Mouse (Mus musculus): ENCODE results near the gene Clca3a2. TPM values are rescaled to one million over a fixed set of nuclear protein-coding genes. Genes with fewer than 3 reads are reported as not detected.
"Not testable (repeated sequence)": the region's sequence is repeated elsewhere in the genome, so short reads cannot be mapped to it uniquely, and the experiment has no call there.

The Clca3a2 gene
- polyA plus RNA-seq, 1 experiment: not detected

DNA sequence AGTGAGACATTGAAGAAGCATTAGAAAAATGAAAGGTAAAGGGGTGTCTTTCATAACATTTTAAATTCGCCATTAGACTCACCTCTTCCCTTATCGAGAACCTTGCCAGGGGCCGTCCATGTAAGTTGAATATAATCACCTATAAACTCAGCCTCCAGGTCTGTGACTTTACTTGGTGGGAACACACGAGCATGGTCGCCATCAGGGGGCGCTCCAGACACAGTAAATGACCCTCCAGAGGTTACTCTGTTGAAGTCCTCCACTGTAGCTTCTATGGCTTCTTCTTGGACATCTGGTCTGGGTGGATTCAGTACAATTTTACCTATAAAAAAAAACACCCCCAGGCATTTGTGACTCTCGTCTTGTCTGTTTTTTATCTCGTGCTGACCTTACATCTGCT is 17.4 kb downstream of the Clca3a2 start:
- WGBS: 49% methylated on average over 8 of the region's 8 CpGs
- H3K4me1 ChIP-seq (ENCODE audit: control insufficient read depth, insufficient read depth, low read length): no peaks in the 10 kb centered on the region
- TF ChIP-seq POLR2A (IDR thresholded peaks at IDR 0.05; ENCODE audit: insufficient read depth, low read depth, low read length): no peak
- no peak for TF ChIP-seq CTCF (IDR thresholded peaks at IDR 0.05; ENCODE audit: insufficient read depth, low read depth, low read length)
- H3K27ac ChIP-seq (ENCODE audit: insufficient read depth, low read depth, low read length): no peak overlapping the region
- no peak overlapping the region for H3K4me3 ChIP-seq (ENCODE audit: insufficient read depth, low read depth, low read length)

DNA sequence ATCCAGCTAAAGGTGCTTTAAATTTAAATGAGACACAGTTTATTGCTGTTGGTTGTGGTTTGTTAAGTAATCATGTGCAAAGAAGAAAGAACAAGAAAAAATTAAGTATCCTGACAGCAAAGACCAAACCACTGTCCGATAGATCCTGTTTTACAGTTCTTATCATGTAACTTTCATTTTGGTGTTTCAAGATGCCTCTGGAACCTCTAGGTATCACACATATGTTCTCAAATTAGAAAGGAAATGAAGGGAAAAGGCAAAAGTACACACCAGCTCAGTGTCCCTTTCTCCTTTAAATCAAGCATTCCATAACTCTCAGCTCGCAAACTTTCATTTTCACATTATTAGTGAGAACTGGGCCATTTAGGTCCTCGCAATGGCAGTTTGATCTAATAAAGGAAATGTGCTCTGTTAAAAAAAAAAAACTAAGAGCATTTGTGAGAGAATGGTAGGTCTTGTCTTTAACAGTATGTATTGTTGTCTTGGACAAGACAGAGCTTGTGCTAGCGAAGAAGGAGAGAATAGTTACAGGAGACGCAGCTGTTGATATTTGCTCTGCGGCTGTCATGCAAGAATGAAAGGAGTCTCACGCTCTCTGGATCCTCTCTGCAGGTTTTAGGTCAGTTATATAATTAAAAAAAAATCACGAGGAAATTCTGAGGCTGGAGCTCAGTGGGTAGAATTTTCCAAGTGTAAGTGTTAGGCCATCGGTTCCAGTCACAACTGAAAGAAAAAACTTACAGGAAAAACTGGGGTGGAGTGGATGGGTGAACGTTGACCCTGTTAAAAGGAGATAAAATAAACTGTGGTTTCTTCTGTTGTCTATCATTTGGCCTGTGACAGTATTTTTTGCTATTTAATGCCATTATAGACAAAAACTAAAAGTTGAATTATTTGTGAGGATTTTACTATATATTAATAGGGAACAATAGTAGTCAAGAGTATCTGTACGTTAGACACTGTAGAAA is 33.8 kb downstream of the Clca3a2 start:
- Histone ChIP-seq H3K4me3 (ENCODE audit: insufficient read depth, low read depth, low read length) (no peak overlapping the region), H3K27ac (ENCODE audit: insufficient read depth, low read depth, low read length) (no peak overlapping the region), H3K4me1 (ENCODE audit: control insufficient read depth, insufficient read depth, low read length) (no peaks in the 10 kb centered on the region)
- TF ChIP-seq CTCF (IDR thresholded peaks at IDR 0.05; ENCODE audit: insufficient read depth, low read depth, low read length) (no peak), POLR2A (IDR thresholded peaks at IDR 0.05; ENCODE audit: insufficient read depth, low read depth, low read length) (no peak)
- WGBS: 84% methylated on average over 11 of the region's 11 CpGs

DNA sequence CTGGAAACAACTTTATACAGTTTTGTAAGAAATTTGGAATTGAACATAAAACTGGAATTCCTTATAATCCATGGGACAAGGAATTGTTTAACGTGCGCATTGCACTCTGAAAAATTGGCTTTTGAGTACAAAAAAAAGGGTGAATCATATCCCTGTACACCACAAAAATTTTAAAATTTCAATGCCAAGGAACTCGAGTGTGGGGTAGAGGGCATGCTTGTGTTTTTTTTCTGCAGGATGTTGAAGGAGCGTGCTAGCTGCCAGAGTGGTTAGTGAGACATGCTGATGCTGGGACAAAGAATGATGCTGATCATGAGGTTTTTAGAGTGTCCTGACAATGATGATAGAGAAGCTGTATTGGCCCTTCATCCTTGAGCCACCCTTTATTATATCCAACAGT is 54.1 kb downstream of the Clca3a2 start:
- Histone ChIP-seq H3K27ac (ENCODE audit: insufficient read depth, low read depth, low read length) (no peak overlapping the region), H3K4me1 (ENCODE audit: control insufficient read depth, insufficient read depth, low read length) (no peaks in the 10 kb centered on the region), H3K4me3 (ENCODE audit: insufficient read depth, low read depth, low read length) (no peak overlapping the region)
- TF ChIP-seq POLR2A (IDR thresholded peaks at IDR 0.05; ENCODE audit: insufficient read depth, low read depth, low read length) (no peak), CTCF (IDR thresholded peaks at IDR 0.05; ENCODE audit: insufficient read depth, low read depth, low read length) (no peak)
- WGBS: 87% methylated on average over 4 of the region's 4 CpGs

DNA sequence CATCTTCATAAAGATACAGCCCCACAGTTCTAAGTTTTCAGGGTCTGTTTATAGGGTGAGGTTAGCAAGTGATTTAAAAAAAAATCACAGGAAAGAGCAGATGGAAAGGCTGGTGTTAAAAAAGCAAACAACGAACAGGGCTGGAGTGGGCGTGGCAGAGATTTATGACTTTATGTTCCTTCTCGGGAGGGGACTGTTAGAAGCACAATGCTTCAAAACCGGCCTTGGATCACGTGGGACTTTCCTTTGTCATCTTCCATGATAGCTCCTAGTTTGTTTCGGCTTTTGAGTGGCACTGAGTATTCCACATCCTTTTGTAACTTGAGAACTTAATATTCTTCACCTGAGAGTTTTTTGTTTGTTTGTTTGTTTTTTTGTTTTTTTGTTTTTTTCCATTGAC is 57.8 kb downstream of the Clca3a2 start:
- Histone ChIP-seq H3K27ac (ENCODE audit: insufficient read depth, low read depth, low read length) (no peak overlapping the region), H3K4me1 (ENCODE audit: control insufficient read depth, insufficient read depth, low read length) (no peaks in the 10 kb centered on the region), H3K4me3 (ENCODE audit: insufficient read depth, low read depth, low read length) (no peak overlapping the region)
- TF ChIP-seq CTCF (IDR thresholded peaks at IDR 0.05; ENCODE audit: insufficient read depth, low read depth, low read length) (no peak), POLR2A (IDR thresholded peaks at IDR 0.05; ENCODE audit: insufficient read depth, low read depth, low read length) (no peak)
- 80% methylated on average over 6 of the region's 6 CpGs for WGBS

DNA sequence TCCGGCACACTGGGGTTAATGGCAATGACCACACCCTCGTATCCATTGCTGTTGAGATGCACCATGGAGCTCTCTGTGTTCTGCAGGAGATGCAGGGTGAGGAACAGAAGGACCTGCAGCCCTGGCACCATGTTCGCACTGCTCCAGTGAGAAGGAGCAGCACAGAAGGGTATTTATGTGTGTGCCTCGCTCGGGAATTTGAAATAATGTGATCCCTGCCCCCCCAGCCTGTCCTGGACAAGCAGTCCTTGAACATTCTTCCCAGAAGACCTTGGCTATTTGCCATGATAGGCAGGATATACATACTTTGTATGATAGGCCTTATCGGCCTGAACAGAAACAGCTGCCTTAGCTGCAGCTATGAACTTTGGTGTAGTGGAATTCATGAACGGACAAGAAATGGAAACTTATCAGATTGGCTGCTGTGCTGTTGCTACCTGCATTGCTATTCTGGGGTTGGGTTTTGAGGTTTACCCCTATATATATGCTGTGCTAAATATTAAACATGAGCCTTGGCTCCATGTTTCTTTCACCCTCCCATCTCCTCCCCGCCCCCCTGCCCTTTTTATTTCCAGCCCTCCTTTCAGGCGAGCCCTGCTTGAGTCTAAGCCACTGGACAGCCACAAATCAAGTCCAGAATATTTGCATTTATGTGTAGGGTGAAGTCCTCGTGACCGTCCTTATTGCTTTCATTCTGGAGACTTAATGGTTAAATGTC is 58.5 kb downstream of the Clca3a2 start, which contains the start of gene Clca3a1:
TSS of gene Clca3a1 (minus strand) at position 386 of the 718 bp plus-strand sequence.
- TF ChIP-seq POLR2A (IDR thresholded peaks at IDR 0.05; ENCODE audit: insufficient read depth, low read depth, low read length) (no peak), CTCF (IDR thresholded peaks at IDR 0.05; ENCODE audit: insufficient read depth, low read depth, low read length) (no peak)
- Histone ChIP-seq H3K4me3 (ENCODE audit: insufficient read depth, low read depth, low read length) (no peak within 1 kb of the TSS), H3K27ac (ENCODE audit: insufficient read depth, low read depth, low read length) (no peak within 1 kb of the TSS), H3K4me1 (ENCODE audit: control insufficient read depth, insufficient read depth, low read length) (no peaks in the 10 kb centered on the region)
- 86% methylated on average over 11 of the region's 11 CpGs for WGBS

DNA sequence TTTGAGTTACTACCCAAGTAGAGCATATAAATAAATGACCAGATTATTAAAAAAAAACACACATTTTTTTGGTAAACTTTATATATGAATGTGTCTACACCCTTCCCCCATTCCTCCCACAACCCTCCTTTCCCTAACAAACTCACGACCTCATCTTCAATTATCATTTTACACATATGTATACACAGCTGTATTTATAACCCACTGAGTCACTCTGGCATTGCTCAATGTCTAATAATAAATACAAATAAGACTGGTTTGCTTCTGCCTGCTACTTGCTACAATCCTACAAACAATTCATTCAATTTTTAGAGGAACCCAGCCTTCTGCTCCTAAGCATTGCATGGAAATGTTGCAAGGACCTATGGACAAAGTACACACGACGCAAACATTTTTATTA is 59.6 kb downstream of the Clca3a2 start:
- no peak overlapping the region for H3K4me3 ChIP-seq (ENCODE audit: insufficient read depth, low read depth, low read length)
- no peaks in the 10 kb centered on the region for H3K4me1 ChIP-seq (ENCODE audit: control insufficient read depth, insufficient read depth, low read length)
- H3K27ac ChIP-seq (ENCODE audit: insufficient read depth, low read depth, low read length): no peak overlapping the region
- 69% methylated on average over 3 of the region's 3 CpGs for WGBS
- no peak for TF ChIP-seq POLR2A (IDR thresholded peaks at IDR 0.05; ENCODE audit: insufficient read depth, low read depth, low read length)
- no peak for TF ChIP-seq CTCF (IDR thresholded peaks at IDR 0.05; ENCODE audit: insufficient read depth, low read depth, low read length)

DNA sequence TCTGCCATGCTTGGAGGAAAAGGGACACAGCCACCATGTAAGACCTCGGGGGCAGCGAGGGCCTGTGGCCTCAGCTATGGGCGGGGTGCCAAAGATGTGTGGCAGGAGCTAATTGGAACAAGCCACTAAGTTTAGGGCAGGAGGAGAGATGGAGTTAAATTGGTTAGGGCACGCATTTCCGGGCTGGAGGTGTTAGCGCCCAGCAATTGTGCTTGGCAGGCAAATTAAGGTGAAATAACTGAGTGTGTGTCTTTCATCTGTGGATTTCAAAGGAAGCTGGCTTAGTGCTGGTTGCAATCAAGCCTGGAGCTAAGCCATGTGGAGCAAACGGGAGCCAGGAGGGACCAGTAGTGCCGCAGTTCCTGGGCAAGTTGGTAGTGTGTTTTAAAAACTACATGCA is 63.2 kb downstream of the Clca3a2 start:
- H3K4me3 ChIP-seq (ENCODE audit: insufficient read depth, low read depth, low read length); H3K4me1 ChIP-seq (ENCODE audit: control insufficient read depth, insufficient read depth, low read length); H3K27ac ChIP-seq (ENCODE audit: insufficient read depth, low read depth, low read length): not testable (repeated sequence)
- 50% methylated on average over 8 of the region's 8 CpGs for WGBS

DNA sequence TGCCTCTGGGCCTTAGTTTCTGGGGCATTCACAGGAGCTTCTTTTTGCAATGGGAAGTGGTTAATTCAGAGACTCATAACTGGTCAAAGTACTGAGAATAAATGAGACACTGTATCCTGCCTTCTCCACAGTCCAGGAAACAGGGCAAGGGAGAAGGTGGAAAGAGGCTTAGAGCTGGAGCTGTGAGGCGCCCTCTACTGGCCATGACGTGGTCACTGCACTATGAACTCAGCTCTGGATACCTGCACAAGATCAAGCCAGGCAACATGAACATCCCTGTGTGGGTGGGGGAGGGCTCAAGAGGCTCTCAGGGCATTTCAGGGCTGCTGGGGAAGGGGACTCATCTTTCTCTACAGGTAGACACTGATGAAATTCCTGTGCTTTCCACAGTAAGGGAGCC is 66.2 kb downstream of the Clca3a2 start:
- no peak overlapping the region for H3K27ac ChIP-seq (ENCODE audit: insufficient read depth, low read depth, low read length)
- WGBS: 9% methylated on average over 2 of the region's 2 CpGs
- H3K4me1 ChIP-seq (ENCODE audit: control insufficient read depth, insufficient read depth, low read length): no peaks in the 10 kb centered on the region
- H3K4me3 ChIP-seq (ENCODE audit: insufficient read depth, low read depth, low read length): no peak overlapping the region
- TF ChIP-seq CTCF (IDR thresholded peaks at IDR 0.05; ENCODE audit: insufficient read depth, low read depth, low read length): peak; percentile 21; the same call in 1 of the 2 replicates
- no peak for TF ChIP-seq POLR2A (IDR thresholded peaks at IDR 0.05; ENCODE audit: insufficient read depth, low read depth, low read length)

DNA sequence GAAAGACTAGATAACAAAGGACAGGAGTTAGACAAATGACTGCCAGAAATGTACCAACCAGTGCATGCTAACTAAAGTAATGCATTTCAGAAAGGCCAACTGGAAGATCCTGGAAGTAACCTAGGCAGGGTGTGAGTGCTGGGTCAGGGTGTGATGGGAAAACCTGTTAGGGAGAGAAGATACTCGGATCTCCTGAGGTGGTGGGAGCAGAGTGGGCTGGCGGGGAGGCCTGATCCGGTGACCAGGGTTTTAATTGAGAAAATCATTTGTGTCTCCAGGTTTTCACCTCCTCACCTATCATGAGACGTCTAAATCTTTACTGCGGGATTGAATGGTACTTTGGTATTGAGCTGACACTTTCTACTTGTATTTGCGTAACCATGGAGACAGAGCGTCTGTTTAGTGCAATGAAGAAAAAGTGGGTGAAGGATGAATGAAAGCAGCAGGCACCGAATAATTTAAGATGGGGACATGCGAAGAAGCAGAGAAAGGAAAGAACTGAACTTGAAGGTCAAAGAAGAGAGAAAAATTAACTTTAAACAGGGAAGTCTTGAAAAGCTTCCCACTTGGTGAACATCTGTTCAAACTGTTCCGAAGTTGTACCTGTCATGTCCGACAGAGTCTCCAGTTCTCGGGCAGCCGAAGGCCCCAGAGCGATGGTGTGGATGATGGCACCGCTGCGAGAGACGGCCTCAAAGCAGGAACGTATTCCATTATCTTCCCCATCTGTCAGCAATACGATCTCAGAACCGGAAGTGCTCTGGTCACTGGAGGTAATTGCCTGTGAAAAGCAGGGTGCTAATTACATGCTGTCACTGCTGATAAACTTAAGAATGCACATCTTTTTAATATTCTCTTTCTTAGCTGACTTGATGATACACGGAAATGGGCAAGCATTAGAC is 70.0 kb downstream of the Clca3a2 start:
- not testable (repeated sequence) for H3K4me1 ChIP-seq (ENCODE audit: control insufficient read depth, insufficient read depth, low read length); H3K27ac ChIP-seq (ENCODE audit: insufficient read depth, low read depth, low read length); H3K4me3 ChIP-seq (ENCODE audit: insufficient read depth, low read depth, low read length)
- WGBS: 44% methylated on average over 20 of the region's 21 CpGs

DNA sequence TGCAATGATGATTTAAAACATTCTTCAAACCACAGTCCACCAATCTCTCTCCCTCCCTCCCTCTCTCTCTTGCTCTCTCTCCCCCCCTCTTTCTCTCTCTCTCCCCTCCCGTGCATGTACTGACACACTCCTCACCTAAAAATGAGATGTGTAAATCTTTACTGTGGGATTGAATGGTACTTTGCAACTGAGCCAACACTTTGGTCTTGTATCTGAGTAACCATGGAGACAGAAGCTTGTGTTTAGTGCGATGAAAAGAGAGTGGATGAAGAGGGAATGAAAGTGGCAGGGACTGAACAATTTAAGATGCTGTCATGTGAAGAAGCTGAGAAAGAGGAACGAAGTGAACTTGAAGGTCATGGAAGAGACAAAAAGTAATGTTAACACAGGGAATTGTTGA is 71.6 kb downstream of the Clca3a2 start:
- not testable (repeated sequence) for H3K4me3 ChIP-seq (ENCODE audit: insufficient read depth, low read depth, low read length); H3K4me1 ChIP-seq (ENCODE audit: control insufficient read depth, insufficient read depth, low read length); H3K27ac ChIP-seq (ENCODE audit: insufficient read depth, low read depth, low read length)
- WGBS: 24% methylated on average over 3 of the region's 3 CpGs

All from olfactory bulb, adult 2 months (tissue).